Mouse (Mus musculus): ENCODE data around the gene Macf1. TPM values are rescaled to one million over a fixed set of nuclear protein-coding genes. Genes with fewer than 3 reads are reported as not detected.

The Macf1 gene
- polyA plus RNA-seq, 1 experiment, result 62.9 TPM

- no peak overlapping the region for H3K27ac ChIP-seq (ENCODE audit: insufficient read depth, low read depth, low read length)
- H3K27me3 ChIP-seq (replicated peaks; ENCODE audit: control insufficient read depth, insufficient read depth, low read length), result no peaks in the 10 kb centered on the region
- H3K4me3 ChIP-seq (ENCODE audit: insufficient read depth, low read depth, low read length), result no peak overlapping the region
- no peak for DNase-seq
- no peak for TF ChIP-seq CTCF (conservative IDR thresholded peaks at IDR 0.05; ENCODE audit: insufficient read depth, insufficient read length, low read depth, low read length)
- TF ChIP-seq POLR2A (IDR thresholded peaks at IDR 0.05; ENCODE audit: low read depth, low read length), result no peak
- no peaks in the 10 kb centered on the region for H3K36me3 ChIP-seq (ENCODE audit: control insufficient read depth, insufficient read depth, low read length)
- H3K4me1 ChIP-seq (ENCODE audit: control insufficient read depth, insufficient read depth, low read length), result peaks cover 4% of the 10 kb centered on the region; the same call in 1 of the 2 replicates
- WGBS, result 59% methylated on average over 1 of the region's 1 CpGs
Measured at GRCm38 (mm10) chr4:123601036-123601435, 83.1 kb downstream of the Macf1 start.

GRCm38 (mm10) chr4:123598519-123599228, 85.5 kb downstream of the Macf1 start:
- Histone ChIP-seq H3K27me3 (replicated peaks; ENCODE audit: control insufficient read depth, insufficient read depth, low read length) (no peaks in the 10 kb centered on the region), H3K36me3 (ENCODE audit: control insufficient read depth, insufficient read depth, low read length) (no peaks in the 10 kb centered on the region), H3K4me1 (ENCODE audit: control insufficient read depth, insufficient read depth, low read length) (peaks cover 13% of the 10 kb centered on the region), H3K27ac (ENCODE audit: insufficient read depth, low read depth, low read length) (peak overlapping the region; percentile 2; the same call in 1 of the 2 replicates), H3K4me3 (ENCODE audit: insufficient read depth, low read depth, low read length) (no peak overlapping the region)
- no peak for TF ChIP-seq CTCF (conservative IDR thresholded peaks at IDR 0.05; ENCODE audit: insufficient read depth, insufficient read length, low read depth, low read length)
- TF ChIP-seq POLR2A (IDR thresholded peaks at IDR 0.05; ENCODE audit: low read depth, low read length), result no peak
- WGBS, result 75% methylated on average over 11 of the region's 11 CpGs
- DNase-seq, result peak; percentile 33

GRCm38 (mm10) chr4:123594381-123594806, 89.8 kb downstream of the Macf1 start:
- peak overlapping the region; percentile 1; the same call in 1 of the 2 replicates for H3K27ac ChIP-seq (ENCODE audit: insufficient read depth, low read depth, low read length)
- peak; percentile 35 for DNase-seq
- no peak overlapping the region for H3K4me3 ChIP-seq (ENCODE audit: insufficient read depth, low read depth, low read length)
- TF ChIP-seq POLR2A (IDR thresholded peaks at IDR 0.05; ENCODE audit: low read depth, low read length) (no peak), CTCF (conservative IDR thresholded peaks at IDR 0.05; ENCODE audit: insufficient read depth, insufficient read length, low read depth, low read length) (no peak)
- H3K27me3 ChIP-seq (replicated peaks; ENCODE audit: control insufficient read depth, insufficient read depth, low read length), result no peaks in the 10 kb centered on the region
- WGBS, result 53% methylated on average over 5 of the region's 5 CpGs
- H3K4me1 ChIP-seq (ENCODE audit: control insufficient read depth, insufficient read depth, low read length), result peaks cover 29% of the 10 kb centered on the region
- H3K36me3 ChIP-seq (ENCODE audit: control insufficient read depth, insufficient read depth, low read length), result no peaks in the 10 kb centered on the region

- 18% methylated on average over 3 of the region's 3 CpGs for WGBS
- Histone ChIP-seq H3K4me3 (ENCODE audit: insufficient read depth, low read depth, low read length) (no peak overlapping the region), H3K27ac (ENCODE audit: insufficient read depth, low read depth, low read length) (peak overlapping the region; percentile 75), H3K36me3 (ENCODE audit: control insufficient read depth, insufficient read depth, low read length) (no peaks in the 10 kb centered on the region), H3K4me1 (ENCODE audit: control insufficient read depth, insufficient read depth, low read length) (peaks cover 36% of the 10 kb centered on the region), H3K27me3 (replicated peaks; ENCODE audit: control insufficient read depth, insufficient read depth, low read length) (no peaks in the 10 kb centered on the region)
- DNase-seq, result peak; percentile 40
- TF ChIP-seq POLR2A (IDR thresholded peaks at IDR 0.05; ENCODE audit: low read depth, low read length), result no peak
- no peak for TF ChIP-seq CTCF (conservative IDR thresholded peaks at IDR 0.05; ENCODE audit: insufficient read depth, insufficient read length, low read depth, low read length)
Measured at GRCm38 (mm10) chr4:123593664-123594063, 90.5 kb downstream of the Macf1 start.

- DNase-seq, result no peak
- no peak overlapping the region for H3K4me3 ChIP-seq (ENCODE audit: insufficient read depth, low read depth, low read length)
- no peaks in the 10 kb centered on the region for H3K27me3 ChIP-seq (replicated peaks; ENCODE audit: control insufficient read depth, insufficient read depth, low read length)
- TF ChIP-seq POLR2A (IDR thresholded peaks at IDR 0.05; ENCODE audit: low read depth, low read length), result no peak
- TF ChIP-seq CTCF (conservative IDR thresholded peaks at IDR 0.05; ENCODE audit: insufficient read depth, insufficient read length, low read depth, low read length), result no peak
- no peak overlapping the region for H3K27ac ChIP-seq (ENCODE audit: insufficient read depth, low read depth, low read length)
- H3K4me1 ChIP-seq (ENCODE audit: control insufficient read depth, insufficient read depth, low read length), result peaks cover 43% of the 10 kb centered on the region
- 50% methylated on average over 5 of the region's 5 CpGs for WGBS
- H3K36me3 ChIP-seq (ENCODE audit: control insufficient read depth, insufficient read depth, low read length), result no peaks in the 10 kb centered on the region
Measured at GRCm38 (mm10) chr4:123592046-123592445, 92.1 kb downstream of the Macf1 start.

GRCm38 (mm10) chr4:123591026-123591635, 93.0 kb downstream of the Macf1 start:
- H3K4me3 ChIP-seq (ENCODE audit: insufficient read depth, low read depth, low read length), result no peak overlapping the region
- 53% methylated on average over 4 of the region's 4 CpGs for WGBS

GRCm38 (mm10) chr4:123589496-123589895, 94.7 kb downstream of the Macf1 start:
- WGBS, result 38% methylated on average over 3 of the region's 3 CpGs
- H3K4me3 ChIP-seq (ENCODE audit: insufficient read depth, low read depth, low read length), result no peak overlapping the region
- peaks cover 37% of the 10 kb centered on the region for H3K4me1 ChIP-seq (ENCODE audit: control insufficient read depth, insufficient read depth, low read length)
- no peaks in the 10 kb centered on the region for H3K36me3 ChIP-seq (ENCODE audit: control insufficient read depth, insufficient read depth, low read length)
- peak overlapping the region; percentile 54 for H3K27ac ChIP-seq (ENCODE audit: insufficient read depth, low read depth, low read length)
- DNase-seq, result peak; percentile 75
- no peaks in the 10 kb centered on the region for H3K27me3 ChIP-seq (replicated peaks; ENCODE audit: control insufficient read depth, insufficient read depth, low read length)
- TF ChIP-seq CTCF (conservative IDR thresholded peaks at IDR 0.05; ENCODE audit: insufficient read depth, insufficient read length, low read depth, low read length) (no peak), POLR2A (IDR thresholded peaks at IDR 0.05; ENCODE audit: low read depth, low read length) (no peak)

More at GRCm38 (mm10) chr4:123591026-123591635, 93.0 kb downstream of the Macf1 start:
- TF ChIP-seq CTCF (conservative IDR thresholded peaks at IDR 0.05; ENCODE audit: insufficient read depth, insufficient read length, low read depth, low read length) (no peak), POLR2A (IDR thresholded peaks at IDR 0.05; ENCODE audit: low read depth, low read length) (no peak)
- DNase-seq, result no peak
- peaks cover 43% of the 10 kb centered on the region for H3K4me1 ChIP-seq (ENCODE audit: control insufficient read depth, insufficient read depth, low read length)
- H3K27me3 ChIP-seq (replicated peaks; ENCODE audit: control insufficient read depth, insufficient read depth, low read length), result no peaks in the 10 kb centered on the region
- H3K36me3 ChIP-seq (ENCODE audit: control insufficient read depth, insufficient read depth, low read length), result no peaks in the 10 kb centered on the region
- no peak overlapping the region for H3K27ac ChIP-seq (ENCODE audit: insufficient read depth, low read depth, low read length)
